Mouse (Mus musculus) adrenal gland, adult (tissue): ENCODE results near the gene Dhrs7c.

Experiments
- DNase-seq, 2 experiments: peaks; one replicate each; pipeline ENCODE4 v3.0.0; 2022 to 2023; ENCODE audit warnings: low spot score in 1 of 2; ENCODE audit not compliant: inconsistent age in 2 of 2

Gene Dhrs7c

DNA sequence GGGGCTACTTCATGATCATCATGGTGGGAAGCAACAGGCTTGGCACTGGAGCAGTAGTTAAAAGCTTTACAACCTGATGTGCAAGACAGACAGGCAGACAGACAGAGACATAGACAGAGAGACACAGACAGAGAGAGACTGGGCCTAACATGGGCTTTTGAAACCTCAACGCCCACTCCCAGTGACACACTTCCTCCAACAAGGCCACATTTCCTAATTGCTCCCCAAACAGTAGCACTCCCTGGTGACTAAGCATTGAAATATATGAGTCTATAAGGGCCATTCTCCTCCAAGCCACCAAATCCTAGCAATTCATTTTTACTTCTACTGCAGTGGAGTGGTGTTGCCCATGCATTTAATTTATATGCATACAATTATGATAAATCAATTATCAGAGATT, 41.8 kb downstream of the Dhrs7c start:
- no peak for DNase-seq

DNA sequence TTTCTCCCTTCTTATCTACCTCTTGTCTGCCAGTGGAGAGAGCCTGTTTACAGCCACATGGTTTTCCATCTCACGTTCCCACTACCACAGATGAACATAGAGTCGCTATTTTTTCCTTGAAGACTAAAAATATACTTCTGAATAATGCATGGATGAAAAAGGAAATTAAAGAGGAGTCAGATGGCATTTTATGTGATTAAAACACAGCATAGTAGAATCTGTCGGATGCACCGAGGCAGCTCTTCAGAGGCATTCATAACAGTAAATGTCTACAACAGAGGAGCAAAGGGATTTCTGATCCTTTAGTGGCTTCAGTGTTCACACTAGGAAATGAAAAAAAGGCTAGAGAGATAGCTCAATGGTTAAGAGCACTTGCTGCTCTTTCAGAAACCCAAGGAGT, 47.2 kb downstream of the Dhrs7c start:
- no peak for DNase-seq

DNA sequence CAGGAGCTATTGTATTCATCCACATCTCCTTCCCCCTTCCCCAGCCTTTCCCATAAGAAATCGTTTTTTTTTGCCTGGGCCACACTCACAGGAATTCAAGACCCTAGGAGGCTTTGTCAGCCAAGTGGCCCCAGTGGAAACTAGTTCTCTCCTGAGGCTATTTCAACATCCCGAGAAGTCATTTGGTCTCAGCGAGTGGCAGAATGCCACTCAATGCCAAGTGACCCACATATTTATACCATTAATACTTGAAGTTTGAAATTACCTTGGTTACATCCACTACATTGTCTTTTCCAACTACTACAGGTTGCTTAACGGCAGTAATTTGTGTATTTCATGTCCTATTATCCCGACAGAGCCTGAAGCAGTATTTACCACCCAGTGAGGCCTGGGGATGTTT, 53.8 kb downstream of the Dhrs7c start:
- DNase-seq: no peak

DNA sequence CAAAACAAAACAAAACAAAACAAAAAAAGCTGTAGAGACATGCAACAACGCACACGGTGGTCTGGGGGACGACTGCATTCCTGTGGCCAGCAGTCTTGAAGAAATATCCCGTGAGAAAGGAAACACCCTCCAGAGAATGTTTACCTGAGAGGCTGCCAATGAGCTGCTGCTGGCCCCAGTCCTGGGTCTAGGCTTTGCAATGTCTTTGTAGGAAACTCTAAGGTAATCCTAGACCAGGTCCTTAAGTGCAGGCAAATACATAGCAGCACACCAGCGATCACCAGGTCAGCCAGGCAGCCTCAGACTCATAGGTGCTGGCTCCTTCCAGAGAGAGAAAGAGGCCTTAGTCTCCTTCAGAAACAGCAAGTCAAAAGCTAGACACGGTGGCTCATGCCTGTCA, 56.0 kb downstream of the Dhrs7c start:
- no peak for DNase-seq

DNA sequence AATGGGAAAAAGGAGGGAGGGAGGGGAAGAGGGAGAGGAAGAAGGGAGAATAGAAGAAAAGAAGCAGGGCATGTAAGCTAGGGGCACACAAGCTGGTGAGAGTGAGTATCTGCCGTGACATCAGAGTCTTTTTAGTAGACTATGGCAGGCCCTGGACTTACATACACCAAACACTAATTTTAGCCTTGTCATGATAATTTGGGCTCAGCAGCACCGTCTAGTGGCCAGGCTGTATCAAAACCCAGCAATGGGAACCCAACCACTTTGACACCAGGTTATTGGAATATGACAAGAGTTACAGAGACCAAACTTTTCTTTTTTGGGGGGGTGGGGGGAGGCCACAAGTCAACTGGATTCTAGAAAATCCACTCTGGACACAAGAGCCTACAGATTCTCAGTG, 57.0 kb downstream of the Dhrs7c start:
- peak; percentile 9 to 60 for DNase-seq

DNA sequence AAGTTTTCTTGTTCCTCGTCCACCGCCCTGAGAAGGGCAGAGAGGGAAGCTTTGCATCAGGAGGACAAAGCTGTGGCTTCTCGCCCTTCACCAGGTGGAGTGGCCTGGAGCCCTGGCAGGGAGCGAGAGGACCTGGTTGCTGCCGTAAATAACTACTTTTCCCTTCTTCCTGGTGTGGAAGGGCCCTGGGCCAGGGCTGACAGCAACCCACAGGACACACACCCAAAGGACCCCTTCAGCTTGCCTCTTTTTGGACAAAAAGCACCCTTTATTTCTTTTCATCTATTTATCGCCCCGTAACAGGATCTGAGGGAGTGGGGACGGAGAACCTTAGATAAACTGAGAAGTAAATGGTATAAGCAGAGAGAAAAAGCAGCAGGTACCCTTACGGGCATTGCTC, 60.5 kb downstream of the Dhrs7c start:
- DNase-seq: no peak

DNA sequence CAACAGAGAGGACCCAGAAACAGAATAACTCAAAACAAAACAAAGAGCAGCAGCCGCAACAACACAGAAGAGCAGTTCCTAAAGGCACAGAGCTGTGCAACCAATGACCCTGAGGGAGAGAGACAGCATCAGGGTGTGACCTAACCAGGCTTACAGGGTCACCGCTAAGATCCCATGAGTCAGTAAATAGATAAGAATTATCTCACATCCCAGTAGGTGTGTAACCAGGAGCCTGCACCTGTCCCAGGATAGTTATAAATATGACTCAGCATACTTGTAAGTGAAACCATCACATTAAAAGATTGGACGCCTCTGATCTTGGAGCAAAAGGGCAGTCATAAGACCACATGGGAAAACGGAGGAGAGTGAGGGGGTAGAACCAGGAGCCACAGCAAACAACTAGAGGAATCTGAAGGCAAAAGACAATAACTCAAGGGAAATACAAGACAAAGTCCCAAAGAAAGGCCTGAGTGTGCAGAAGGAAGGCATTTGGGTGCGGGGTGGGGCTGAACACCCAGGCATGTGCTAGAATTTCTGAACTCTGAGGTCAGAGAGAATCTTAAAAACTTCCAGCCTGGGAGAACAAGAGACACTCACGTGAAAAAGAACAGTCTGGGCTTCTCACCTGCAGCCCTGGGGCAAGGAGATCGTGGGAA, 62.9 kb downstream of the Dhrs7c start:
- DNase-seq: no peak

DNA sequence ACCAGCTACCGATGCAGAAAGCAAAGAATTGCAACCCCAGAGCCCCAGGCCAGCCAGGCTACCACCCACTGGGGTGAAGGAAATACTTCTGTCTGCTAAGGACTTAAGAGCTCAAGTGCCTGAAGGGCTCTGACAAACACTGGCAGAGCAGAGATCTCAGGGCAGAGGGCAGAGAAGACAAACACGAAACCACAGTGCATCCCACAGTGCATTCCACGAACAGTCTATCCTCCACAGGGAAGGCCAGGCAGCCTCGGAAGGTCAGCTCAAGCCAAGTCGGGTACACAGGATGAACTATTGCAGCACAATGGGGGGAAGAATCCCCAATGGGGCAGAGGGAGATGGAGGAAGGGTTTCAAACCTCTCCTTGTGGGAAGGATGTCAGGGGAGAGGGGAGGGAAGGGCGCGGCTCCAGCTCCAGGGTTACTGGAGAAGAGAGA, 63.4 kb downstream of the Dhrs7c start:
- DNase-seq: no peak

DNA sequence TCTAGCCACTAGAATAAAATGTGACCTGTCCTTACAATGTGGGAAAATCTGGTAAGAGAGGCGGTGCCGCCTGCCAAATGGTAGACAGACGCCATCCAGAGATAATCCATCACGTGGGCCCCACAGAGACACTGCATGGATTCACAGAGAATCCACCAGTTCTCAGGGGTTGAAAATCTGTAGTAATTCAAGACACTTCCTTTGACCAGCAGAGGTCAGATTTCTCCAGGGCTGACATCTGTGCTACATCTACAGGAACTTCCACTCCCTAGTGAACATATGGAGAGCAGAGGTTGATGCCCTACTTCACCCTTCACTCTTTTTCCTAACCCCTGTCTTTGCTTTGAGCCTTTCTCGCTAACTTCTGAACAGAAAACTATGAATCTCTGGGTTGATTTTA, 67.1 kb downstream of the Dhrs7c start:
- DNase-seq: no peak
